Mouse (Mus musculus) midbrain, embryonic 16.5 days (tissue): ENCODE measurements at regions not wholly inside any gene's neighbourhood (a gene's known extent, or its start where the extent isn't known, plus 50 kb on each side); places are given as distances from the start of the nearest gene placed in this dataset.

Experiments used
- ATAC-seq: fragments of 200-750 bp; cut with Nextera tagmentation; 2 replicates; pipeline ENCODE4 v1.8.0; 2017; ENCODE audit warnings: moderate TSS enrichment
- H3K27ac ChIP-seq: fragments of 300-500 bp; sonication (generic); 2 replicates; pipeline ENCODE4 v1.5.1; 2014; ENCODE audit warnings: mild to moderate bottlenecking, low read length, mixed read lengths
- H3K27me3 ChIP-seq: fragments of 300-500 bp; sonication (generic); 2 replicates; pipeline ENCODE4 v1.6.1; 2014; ENCODE audit warnings: low read depth, low read length, mixed read lengths; ENCODE audit not compliant: control insufficient read depth, insufficient read depth
- H3K36me3 ChIP-seq: fragments of 300-500 bp; sonication (generic); 2 replicates; pipeline ENCODE4 v1.6.1; 2014; ENCODE audit warnings: mild to moderate bottlenecking, low read length, moderate library complexity, mixed read lengths; ENCODE audit not compliant: control insufficient read depth, insufficient read depth
- H3K4me1 ChIP-seq: fragments of 300-500 bp; sonication (generic); 2 replicates; pipeline ENCODE4 v1.6.1; 2014; ENCODE audit warnings: mild to moderate bottlenecking, low read length, mixed read lengths; ENCODE audit not compliant: control insufficient read depth, insufficient read depth
- H3K4me2 ChIP-seq: fragments of 300-500 bp; sonication (generic); 2 replicates; pipeline ENCODE4 v1.6.1; 2014; ENCODE audit warnings: mild to moderate bottlenecking, low read length, mixed read lengths
- H3K4me3 ChIP-seq: fragments of 300-500 bp; sonication (generic); 2 replicates; pipeline ENCODE4 v1.5.1; 2014; ENCODE audit warnings: low read depth, mild to moderate bottlenecking, low read length, moderate library complexity, mixed read lengths
- H3K9ac ChIP-seq: fragments of 300-500 bp; sonication (generic); 2 replicates; pipeline ENCODE4 v1.6.1; 2014; ENCODE audit warnings: low read depth, low read length, mixed read lengths
- H3K9me3 ChIP-seq: fragments of 300-500 bp; sonication (generic); replicated peaks from 2 replicates; pipeline ENCODE4 v1.6.1; 2014; ENCODE audit warnings: mild to moderate bottlenecking, low read length, mixed read lengths; ENCODE audit not compliant: control insufficient read depth, poor library complexity, severe bottlenecking
- WGBS: fragments of 180-500 bp; shearing (Covaris S2); extraction: QIAGEN DNeasy Blood & Tissue Kit; methylation state at CpG from one replicate; pipeline ENCODE4 v1.1.7; 2014; 5-methylcytosine and 5-hydroxymethylcytosine counted together

- ATAC-seq, result peak; percentile 73
- H3K27ac ChIP-seq, result no peak overlapping the region
- H3K4me3 ChIP-seq, result no peak overlapping the region
- WGBS, result 6% methylated on average over 9 of the region's 9 CpGs
- no peak overlapping the region for H3K9ac ChIP-seq
- H3K4me1 ChIP-seq, result no peaks in the 10 kb centered on the region
- no peak overlapping the region for H3K4me2 ChIP-seq
- no peaks in the 10 kb centered on the region for H3K27me3 ChIP-seq
- no peaks in the 10 kb centered on the region for H3K36me3 ChIP-seq
- no peaks in the 10 kb centered on the region for H3K9me3 ChIP-seq
Measured at GRCm38 (mm10) chr11:19774010-19774409, 150.2 kb upstream of the Spred2 start.

GRCm38 (mm10) chr11:19775741-19776140 is 148.4 kb upstream of the Spred2 start:
- Histone ChIP-seq H3K4me2 (no peak overlapping the region), H3K9ac (no peak overlapping the region), H3K4me1 (no peaks in the 10 kb centered on the region), H3K36me3 (no peaks in the 10 kb centered on the region), H3K4me3 (no peak overlapping the region), H3K27me3 (no peaks in the 10 kb centered on the region), H3K9me3 (no peaks in the 10 kb centered on the region), H3K27ac (no peak overlapping the region)
- WGBS, result 97% methylated on average over 4 of the region's 4 CpGs
- no peak for ATAC-seq

DNA sequence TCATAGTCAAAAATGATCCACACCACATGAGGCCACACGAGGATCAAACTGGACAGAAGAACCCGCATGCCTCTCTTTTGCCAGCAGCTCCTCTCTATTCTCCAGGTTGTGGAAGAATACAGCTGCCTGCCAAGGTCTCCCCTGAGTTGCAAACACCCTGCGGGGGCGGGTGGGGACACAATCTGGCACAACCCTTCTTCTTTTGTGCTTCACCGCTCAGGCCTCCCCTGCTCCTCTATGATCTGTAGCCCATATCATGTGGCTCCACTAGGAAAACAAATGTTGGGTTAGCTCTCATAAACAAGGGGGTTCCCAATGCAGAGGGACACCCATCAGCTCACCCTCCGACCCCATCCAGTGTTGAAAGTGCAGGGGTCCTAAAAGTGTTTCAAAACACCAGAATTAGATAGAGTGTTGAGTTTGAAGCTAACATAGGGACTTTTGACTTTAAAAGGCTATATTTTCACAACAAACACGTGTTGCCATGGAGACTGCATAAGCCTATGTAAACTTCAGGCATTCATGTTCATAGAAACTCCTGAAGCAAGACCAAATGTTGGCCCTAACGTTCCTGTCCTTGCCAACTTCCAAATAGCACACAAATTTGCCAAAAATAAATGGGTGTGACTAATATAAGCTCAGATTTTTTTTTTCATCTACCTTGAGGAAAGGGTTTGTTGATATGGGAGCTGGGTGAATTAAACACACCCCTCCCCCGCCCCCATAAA is 147.5 kb upstream of the Spred2 start:
- Histone ChIP-seq H3K27ac (no peak overlapping the region), H3K4me1 (no peaks in the 10 kb centered on the region), H3K27me3 (no peaks in the 10 kb centered on the region), H3K9me3 (no peaks in the 10 kb centered on the region), H3K9ac (no peak overlapping the region), H3K4me3 (no peak overlapping the region), H3K36me3 (no peaks in the 10 kb centered on the region), H3K4me2 (no peak overlapping the region)
- ATAC-seq, result no peak
- 58% methylated on average over 9 of the region's 9 CpGs for WGBS

- no peak for ATAC-seq
Measured at GRCm38 (mm10) chr11:19778191-19778590, 146.0 kb upstream of the Spred2 start.

DNA sequence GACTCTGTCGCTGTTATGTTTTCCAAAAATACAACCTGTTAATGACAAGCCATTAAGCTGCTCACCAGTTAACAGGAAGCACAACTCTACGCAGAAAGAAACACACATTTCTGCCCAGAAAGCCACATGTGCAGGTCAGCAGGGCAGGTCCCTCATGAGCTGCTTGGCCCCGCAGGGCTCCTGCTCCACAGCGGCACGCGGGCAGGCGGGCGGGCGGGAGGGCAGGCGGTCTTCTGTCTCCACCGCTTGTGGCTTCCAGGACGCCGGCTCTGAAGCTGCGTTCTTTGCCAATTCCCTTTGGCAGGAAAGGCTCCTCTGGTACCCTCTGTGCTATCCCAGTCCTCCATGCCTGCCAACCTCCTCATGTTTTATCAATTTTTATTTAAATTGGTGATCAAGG is 139.1 kb upstream of the Spred2 start:
- WGBS, result 57% methylated on average over 14 of the region's 14 CpGs
- Histone ChIP-seq H3K27ac (no peak overlapping the region), H3K9me3 (no peaks in the 10 kb centered on the region), H3K4me2 (no peak overlapping the region), H3K27me3 (no peaks in the 10 kb centered on the region), H3K36me3 (no peaks in the 10 kb centered on the region), H3K4me3 (no peak overlapping the region), H3K9ac (no peak overlapping the region), H3K4me1 (no peaks in the 10 kb centered on the region)
- ATAC-seq, result no peak

More at GRCm38 (mm10) chr11:19778191-19778590, 146.0 kb upstream of the Spred2 start:
- no peak overlapping the region for H3K27ac ChIP-seq
- H3K9ac ChIP-seq, result no peak overlapping the region
- 86% methylated on average over 2 of the region's 2 CpGs for WGBS
- H3K36me3 ChIP-seq, result no peaks in the 10 kb centered on the region
- H3K4me2 ChIP-seq, result no peak overlapping the region
- no peak overlapping the region for H3K4me3 ChIP-seq
- H3K4me1 ChIP-seq, result no peaks in the 10 kb centered on the region
- H3K9me3 ChIP-seq, result no peaks in the 10 kb centered on the region
- no peaks in the 10 kb centered on the region for H3K27me3 ChIP-seq

DNA sequence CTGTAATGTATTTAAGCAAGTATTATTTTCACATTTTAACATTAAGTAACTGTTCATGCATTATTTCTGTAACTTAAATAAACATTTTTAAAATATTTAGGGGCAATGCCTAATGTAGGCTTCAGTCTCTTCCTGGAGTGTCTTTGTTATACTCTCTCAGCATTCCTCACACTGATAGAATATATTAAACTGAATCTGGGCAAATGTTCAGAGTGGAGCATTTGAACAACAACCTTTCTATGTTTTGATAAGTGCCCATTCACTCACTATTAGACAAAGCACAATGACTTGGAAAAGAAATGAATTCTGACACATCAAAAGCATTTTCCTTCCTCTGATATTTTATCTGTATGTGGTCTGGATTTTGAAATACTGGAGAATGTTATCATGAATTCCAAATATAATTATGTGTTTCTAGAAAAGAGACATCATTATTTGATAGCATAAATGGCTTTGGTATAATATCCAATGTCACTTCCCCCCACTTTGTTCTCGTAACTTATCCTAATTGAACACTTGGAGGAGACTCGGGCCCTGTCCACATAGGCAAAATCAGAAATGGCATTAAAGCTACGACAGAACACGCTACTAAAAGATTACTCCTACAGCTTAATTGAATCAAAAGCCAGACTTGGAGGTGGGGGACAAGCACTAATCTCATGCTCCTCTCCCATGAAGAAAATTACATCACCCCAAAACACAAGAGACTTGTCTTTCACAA is 127.1 kb upstream of the Spred2 start:
- H3K27ac ChIP-seq, result no peak overlapping the region
- no peak overlapping the region for H3K4me3 ChIP-seq
- ATAC-seq, result no peak
- H3K36me3 ChIP-seq, result no peaks in the 10 kb centered on the region
- H3K4me2 ChIP-seq, result no peak overlapping the region
- H3K9me3 ChIP-seq, result no peaks in the 10 kb centered on the region
- H3K9ac ChIP-seq, result no peak overlapping the region
- 55% methylated on average over 4 of the region's 4 CpGs for WGBS
- H3K4me1 ChIP-seq, result no peaks in the 10 kb centered on the region
- no peaks in the 10 kb centered on the region for H3K27me3 ChIP-seq

GRCm38 (mm10) chr11:19809359-19809758 is 114.8 kb upstream of the Spred2 start:
- ATAC-seq, result no peak
- Histone ChIP-seq H3K36me3 (no peaks in the 10 kb centered on the region), H3K27ac (no peak overlapping the region), H3K4me1 (no peaks in the 10 kb centered on the region), H3K9ac (no peak overlapping the region), H3K27me3 (no peaks in the 10 kb centered on the region), H3K9me3 (no peaks in the 10 kb centered on the region), H3K4me3 (no peak overlapping the region), H3K4me2 (no peak overlapping the region)
- 89% methylated on average over 7 of the region's 7 CpGs for WGBS

DNA sequence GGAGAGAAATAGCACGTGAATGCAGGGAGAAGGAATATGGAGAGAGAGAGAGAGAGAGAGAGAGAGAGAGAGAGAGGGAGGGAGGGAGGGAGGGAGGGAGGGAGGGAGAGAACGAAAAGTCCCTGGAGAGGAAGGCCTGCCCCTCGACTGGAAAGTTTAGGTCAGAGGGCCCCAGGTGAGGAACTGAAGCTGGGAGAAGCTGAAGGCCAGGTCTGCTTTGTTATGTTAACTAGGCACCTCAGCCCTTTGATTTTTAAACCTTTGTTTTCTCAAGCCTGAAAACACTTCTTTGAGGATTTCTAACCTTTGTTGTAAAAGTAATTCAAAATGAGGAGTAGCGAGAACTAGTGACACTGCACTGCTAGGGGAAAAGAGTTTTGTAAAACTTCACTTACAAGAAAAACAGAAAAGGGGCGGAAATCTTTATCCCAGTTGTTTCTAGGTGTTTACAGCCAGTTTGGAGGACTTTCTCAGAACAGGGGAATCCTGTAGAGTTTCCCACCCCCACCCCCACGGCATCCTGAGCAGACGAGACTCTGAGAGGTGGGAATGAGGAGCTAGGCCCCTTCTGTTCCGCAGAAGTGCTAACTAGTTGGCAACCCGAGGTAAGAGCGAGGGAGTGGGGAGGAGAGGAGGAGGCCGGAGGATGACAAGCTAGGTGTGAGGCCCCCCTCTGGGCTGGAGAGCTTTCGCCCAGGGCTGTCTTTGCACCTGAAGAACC is 112.7 kb upstream of the Spred2 start:
- Histone ChIP-seq H3K9me3 (no peaks in the 10 kb centered on the region), H3K27me3 (no peaks in the 10 kb centered on the region), H3K9ac (no peak overlapping the region), H3K4me1 (no peaks in the 10 kb centered on the region), H3K27ac (no peak overlapping the region), H3K4me3 (no peak overlapping the region), H3K36me3 (no peaks in the 10 kb centered on the region), H3K4me2 (no peak overlapping the region)
- peak; percentile 17; the same call in 1 of the 2 replicates for ATAC-seq
- WGBS, result 19% methylated on average over 11 of the region's 12 CpGs
